Mouse (Mus musculus) embryonic fibroblast, embryonic 13.5 days (primary cell): ENCODE results near the gene Kazald1. TPM values are rescaled to one million over a fixed set of nuclear protein-coding genes. Genes with fewer than 3 reads are reported as not detected.

Experiments
- H3K27ac ChIP-seq: 2 replicates; pipeline ENCODE4 v1.5.1; 2012; ENCODE audit warnings: low read length, control low read depth, inconsistent platforms; ENCODE audit not compliant: insufficient read depth
- H3K4me1 ChIP-seq: 2 replicates; pipeline ENCODE4 v1.6.1; 2011; ENCODE audit warnings: low read length; ENCODE audit not compliant: control insufficient read depth, insufficient read depth
- H3K4me3 ChIP-seq: 2 replicates; pipeline ENCODE4 v1.5.1; 2011; ENCODE audit warnings: mild to moderate bottlenecking, control low read depth, low read length; ENCODE audit not compliant: insufficient read depth
- CTCF ChIP-seq: IDR thresholded peaks from 2 replicates; pipeline ENCODE4 v1.5.1; 2011; ENCODE audit warnings: mild to moderate bottlenecking, control low read depth, low read length, moderate library complexity, borderline replicate concordance; ENCODE audit not compliant: insufficient read depth
- POLR2A ChIP-seq: IDR thresholded peaks from 2 replicates; pipeline ENCODE4 v1.6.1; 2011; ENCODE audit warnings: low read depth, mild to moderate bottlenecking, control low read depth, low read length, moderate library complexity
- polyA plus RNA-seq: library from polyadenylated mRNA; stranded (reverse); fragments of >200 nt; gene quantifications from 2 replicates; pipeline ENCODE4 v1.2.4, GENCODE M21; 2011; ENCODE audit warnings: low read depth; ENCODE audit not compliant: missing spikeins, insufficient read length

Kazald1 gene
- polyA plus RNA-seq, 1 experiment, result 7.3 TPM

- Histone ChIP-seq H3K4me1 (peaks cover 9% of the 10 kb centered on the region; the same call in 1 of the 2 replicates), H3K4me3 (peak overlapping the region; percentile 69), H3K27ac (peak overlapping the region; percentile 98)
- TF ChIP-seq CTCF (no peak), POLR2A (peak; percentile 50; the same call in 1 of the 2 replicates)
Observed at GRCm38 (mm10) chr19:45047935-45048643, 27.0 kb upstream of the Kazald1 start.

- TF ChIP-seq POLR2A, result peak; percentile 23; the same call in 1 of the 2 replicates
- TF ChIP-seq CTCF, result no peak
- Histone ChIP-seq H3K27ac (peak overlapping the region; percentile 98), H3K4me1 (peaks cover 9% of the 10 kb centered on the region; the same call in 1 of the 2 replicates), H3K4me3 (peak overlapping the region; percentile 69)
Observed at GRCm38 (mm10) chr19:45048644-45049365, 26.2 kb upstream of the Kazald1 start.

GRCm38 (mm10) chr19:45049523-45049922 lies 25.5 kb upstream of the Kazald1 start:
- Histone ChIP-seq H3K4me1 (peaks cover 10% of the 10 kb centered on the region; the same call in 1 of the 2 replicates), H3K4me3 (no peak overlapping the region), H3K27ac (no peak overlapping the region)
- TF ChIP-seq POLR2A (no peak), CTCF (no peak)

GRCm38 (mm10) chr19:45053451-45053850 lies 21.6 kb upstream of the Kazald1 start:
- H3K4me1 ChIP-seq, result peaks cover 21% of the 10 kb centered on the region
- H3K27ac ChIP-seq, result no peak overlapping the region
- no peak overlapping the region for H3K4me3 ChIP-seq
- TF ChIP-seq POLR2A (no peak), CTCF (no peak)

- no peak overlapping the region for H3K4me3 ChIP-seq
- TF ChIP-seq POLR2A (peak; percentile 49; the same call in 1 of the 2 replicates), CTCF (no peak)
- peak overlapping the region; percentile 83 for H3K27ac ChIP-seq
- peaks cover 13% of the 10 kb centered on the region for H3K4me1 ChIP-seq
Observed at GRCm38 (mm10) chr19:45054892-45055690, 19.9 kb upstream of the Kazald1 start.

GRCm38 (mm10) chr19:45056364-45056763 lies 18.7 kb upstream of the Kazald1 start:
- TF ChIP-seq CTCF, result no peak
- TF ChIP-seq POLR2A, result no peak
- Histone ChIP-seq H3K4me1 (peaks cover 13% of the 10 kb centered on the region), H3K4me3 (no peak overlapping the region), H3K27ac (peak overlapping the region; percentile 94)

GRCm38 (mm10) chr19:45056908-45057698 lies 17.9 kb upstream of the Kazald1 start:
- peaks cover 13% of the 10 kb centered on the region for H3K4me1 ChIP-seq
- no peak for TF ChIP-seq CTCF
- no peak; the same call in 1 of the 2 replicates for TF ChIP-seq POLR2A
- peak overlapping the region; percentile 94 for H3K27ac ChIP-seq
- no peak overlapping the region for H3K4me3 ChIP-seq

- Histone ChIP-seq H3K4me1 (peaks cover 13% of the 10 kb centered on the region), H3K27ac (peak overlapping the region; percentile 94), H3K4me3 (peak overlapping the region; percentile 30)
- no peak; the same call in 1 of the 2 replicates for TF ChIP-seq POLR2A
Observed at GRCm38 (mm10) chr19:45057724-45058112, 17.3 kb upstream of the Kazald1 start.
